Mouse (Mus musculus) erythroblast, adult 5-6 weeks (primary cell): ENCODE data around the gene Fcf1. TPM values are rescaled to one million over a fixed set of nuclear protein-coding genes. Genes with fewer than 3 reads are reported as not detected.
A peak's percentile ranks its signal among the peaks of the same experiment; 100 is the strongest.

Experiments
- ATAC-seq: replicated peaks from 2 replicates; pipeline ENCODE4 v1.8.0; 2016; ENCODE audit warnings: moderate number of reproducible peaks, mild to moderate bottlenecking, moderate TSS enrichment, inconsistent platforms; ENCODE audit not compliant: poor library complexity, low FRiP score, severe bottlenecking
- total RNA-seq, 2 experiments: library from RNA; stranded (forward) in 1 of 2; stranded (reverse) in 1 of 2; fragments of 150-400 nt in 1 of 2; fragments of 200-764, 138-1000 nt in 1 of 2; gene quantifications; 2 replicates each; pipeline versions ENCODE4 v1.2.3 to v1.2.4; 2015 to 2017; ENCODE audit warnings: low replicate concordance in 2 of 2

Gene Fcf1
- total RNA-seq (2015; ENCODE audit: low replicate concordance) (34.8 and 45.6 TPM in 2 replicates), total RNA-seq (2017; ENCODE audit: low replicate concordance) (26.7 and 61.2 TPM in 2 replicates)

DNA sequence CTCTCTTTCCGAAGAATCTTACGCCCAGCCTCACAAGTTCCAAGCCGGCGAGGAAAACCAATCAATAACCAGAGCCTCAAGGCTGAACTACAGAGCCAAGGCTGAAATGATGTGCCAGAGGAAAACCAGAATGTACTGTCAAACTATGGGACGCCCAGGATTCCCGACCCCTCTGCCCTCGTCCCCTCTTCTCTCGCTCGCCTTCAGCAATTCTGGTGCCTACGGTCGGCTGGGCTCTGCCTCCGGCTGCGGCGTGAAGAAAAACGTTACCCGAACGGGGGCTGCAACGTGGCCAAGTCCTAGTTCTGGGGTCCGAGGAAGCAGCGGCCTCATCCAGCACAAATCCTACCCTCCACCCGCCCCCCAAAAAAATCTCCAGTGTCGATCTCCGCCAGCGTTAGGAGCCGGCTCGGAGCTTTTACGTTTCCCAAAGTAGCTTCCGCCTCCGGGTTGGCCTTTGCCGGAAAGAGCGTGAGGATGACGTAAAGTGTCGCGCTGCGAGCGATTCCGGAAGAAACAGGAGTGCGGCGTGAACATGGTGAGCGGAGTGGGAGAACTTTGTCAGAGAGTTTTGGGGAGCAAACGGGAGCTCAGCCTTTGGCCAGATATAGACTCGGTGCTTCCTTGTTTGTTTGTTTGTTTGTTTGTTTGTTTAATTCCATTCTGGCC, at the start of gene Fcf1, which contains the start of gene Arel1:
TSS of gene Fcf1 (plus strand) at position 470 of the 669 bp plus-strand sequence.
TSS of gene Arel1 (minus strand) at position 473 of the 669 bp plus-strand sequence.
- ATAC-seq = peak; percentile 79

- no peak for ATAC-seq
These were observed 48.7 kb upstream of the Fcf1 start for GRCm38 (mm10) chr12:84921881-84922419.

DNA sequence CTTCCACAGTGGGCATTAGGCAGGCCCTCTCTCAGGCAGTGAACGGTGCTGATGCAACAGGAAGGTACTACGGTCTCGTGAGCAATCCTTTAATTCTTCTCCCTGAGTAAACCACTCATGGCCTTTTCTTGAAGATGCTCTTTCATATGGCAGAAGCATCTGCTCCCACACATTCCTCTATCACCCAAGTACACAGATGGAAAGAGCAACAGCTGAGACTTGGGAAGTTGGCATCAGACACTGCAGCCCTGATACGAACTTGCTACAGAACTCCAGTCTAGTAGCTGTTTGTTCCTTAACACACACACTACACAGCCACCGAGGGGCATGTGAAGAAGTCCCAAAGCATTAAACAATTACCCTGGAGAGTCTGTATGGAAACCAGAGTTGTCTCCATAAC, 46.4 kb upstream of the Fcf1 start:
- no peak for ATAC-seq

DNA sequence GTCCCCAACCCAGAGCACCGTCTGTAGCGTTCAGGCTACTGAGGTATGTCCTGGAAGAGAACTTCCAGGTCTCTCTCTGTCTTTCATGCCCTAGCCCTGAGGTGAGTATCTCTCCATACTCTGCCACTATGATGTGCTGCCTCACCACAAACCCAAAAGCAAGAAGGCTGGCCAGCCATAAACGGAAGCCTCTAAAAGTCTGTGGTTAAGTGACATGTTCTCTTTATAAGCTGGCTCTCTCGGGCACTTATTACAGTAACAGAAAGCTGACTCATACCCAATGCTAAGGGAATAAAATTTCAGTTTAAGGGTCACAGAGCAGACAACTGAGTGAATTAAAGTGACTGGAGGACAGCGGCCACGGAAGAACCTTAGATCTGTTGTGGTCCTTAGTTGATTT, 44.2 kb upstream of the Fcf1 start:
- no peak for ATAC-seq

DNA sequence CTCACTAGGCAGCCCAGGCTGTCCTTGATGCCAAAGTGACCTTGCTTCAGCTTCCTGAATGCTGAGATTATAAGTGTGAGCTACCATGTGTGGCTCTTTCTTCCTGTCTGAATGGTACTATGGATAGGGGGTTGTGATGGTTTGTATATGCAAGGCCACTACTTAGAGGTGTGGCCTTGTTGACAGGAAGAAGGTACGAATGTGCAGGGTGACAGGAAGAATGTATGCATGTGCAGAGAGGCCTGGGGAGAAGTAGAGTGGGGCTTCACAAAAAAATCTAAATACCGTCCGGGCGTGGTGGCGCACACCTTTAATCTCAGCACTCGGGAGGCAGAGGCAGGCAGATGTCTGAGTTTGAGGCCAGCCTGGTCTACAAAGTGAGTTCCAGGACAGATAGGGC, 38.5 kb upstream of the Fcf1 start:
- ATAC-seq = no peak

GRCm38 (mm10) chr12:84935343-84935742, 35.4 kb upstream of the Fcf1 start:
- no peak for ATAC-seq

- no peak for ATAC-seq
These were observed 31.6 kb upstream of the Fcf1 start for GRCm38 (mm10) chr12:84939117-84939516.

DNA sequence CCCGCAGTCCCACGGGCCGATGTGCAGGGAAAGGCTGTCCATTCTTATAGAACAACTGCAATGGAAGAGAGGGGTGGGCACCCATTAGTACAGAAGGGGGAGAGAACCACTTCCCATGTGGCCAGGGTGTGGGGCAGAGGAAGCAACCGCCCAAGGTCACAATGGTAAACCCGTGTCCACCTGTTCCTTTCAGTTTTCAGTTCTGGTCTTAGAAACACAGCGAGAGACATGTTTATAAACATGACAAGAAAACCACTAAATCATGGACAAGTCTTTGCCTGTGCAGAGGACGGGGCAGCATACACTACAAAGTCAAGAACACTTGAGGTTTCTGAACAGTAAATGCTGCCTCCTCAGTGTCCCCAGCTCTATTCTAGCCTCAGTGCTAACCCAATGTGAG, 30.4 kb upstream of the Fcf1 start:
- no peak for ATAC-seq

- no peak for ATAC-seq
These were observed 29.0 kb upstream of the Fcf1 start for GRCm38 (mm10) chr12:84941717-84942116.

DNA sequence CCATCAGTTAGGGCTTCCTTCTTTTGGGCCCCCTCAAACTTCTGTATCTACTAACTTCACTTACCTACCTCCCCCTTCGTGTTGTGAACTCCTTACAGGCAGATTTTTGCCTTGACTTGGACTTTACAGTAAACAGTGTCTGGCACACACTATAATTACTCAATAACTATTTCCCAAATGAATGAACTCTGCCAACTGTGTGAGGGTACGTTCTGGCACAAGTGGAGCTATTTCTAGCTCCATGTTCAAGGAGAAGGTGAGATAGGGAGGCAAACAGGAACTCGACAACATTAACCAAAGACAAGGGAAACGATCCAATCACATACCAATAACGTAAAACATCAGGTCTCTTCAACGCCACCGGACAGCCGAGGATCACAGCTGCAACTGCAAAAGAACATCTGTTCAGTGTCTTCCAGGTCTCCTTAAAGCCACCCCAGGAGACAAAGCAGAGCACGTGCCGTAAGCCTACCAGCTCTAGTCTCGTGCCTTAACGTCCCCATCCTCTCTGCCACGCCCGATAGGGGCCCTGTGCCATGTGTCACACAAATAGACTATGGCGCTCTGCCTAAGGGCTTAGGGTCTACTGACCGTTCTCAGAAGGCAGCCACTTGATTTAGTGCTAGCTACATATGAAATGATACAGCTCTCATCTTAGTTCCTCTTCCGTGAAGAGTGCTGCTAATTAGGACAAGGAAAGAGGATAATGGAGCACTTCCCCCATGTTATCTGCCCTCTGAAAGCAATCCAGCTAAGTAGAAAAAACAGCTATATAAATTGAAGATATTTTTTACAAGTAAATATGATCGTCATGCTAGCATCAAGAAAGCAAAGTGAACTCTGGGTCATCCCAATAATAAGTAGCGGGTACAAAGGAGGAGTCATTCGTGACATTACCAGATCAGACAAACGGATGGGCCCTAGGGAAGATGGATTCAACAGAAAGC, 27.4 kb upstream of the Fcf1 start:
- no peak for ATAC-seq

DNA sequence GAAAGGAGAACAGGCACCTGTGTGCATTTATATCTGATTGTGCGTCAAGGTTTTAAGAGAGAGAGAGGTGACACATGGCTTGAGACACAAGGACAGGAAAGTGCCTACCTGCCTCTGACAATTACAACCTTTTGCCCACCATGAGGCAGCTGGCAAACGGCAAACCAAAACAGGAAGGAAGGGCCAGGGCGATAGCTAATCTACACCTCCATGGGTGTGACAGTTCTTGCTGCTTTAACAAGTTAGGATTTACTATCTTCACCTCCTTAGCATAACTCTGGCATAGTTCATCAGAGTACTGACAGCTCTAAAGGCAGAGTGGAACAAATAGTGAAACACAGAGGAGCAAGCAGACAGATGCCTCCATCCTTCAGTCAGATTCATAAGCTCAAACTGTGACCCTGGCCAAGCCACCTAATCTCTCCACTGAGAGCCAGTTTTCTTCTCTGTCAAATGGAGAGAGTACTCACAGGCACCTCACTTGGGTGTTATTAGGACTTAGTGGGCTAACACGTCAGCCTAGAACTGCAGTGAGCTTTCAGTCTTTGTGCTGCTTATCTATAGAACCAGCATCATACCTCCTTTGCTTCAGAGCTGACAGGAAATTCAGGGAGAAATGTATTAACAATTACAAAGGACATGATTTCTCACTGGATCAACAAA, 26.4 kb upstream of the Fcf1 start:
- 0 out of 2 replicates have a peak, but pooled peaks have one; percentile 21 for ATAC-seq

- peak; percentile 50; the same call in 1 of the 2 replicates for ATAC-seq
These were observed 25.7 kb upstream of the Fcf1 start for GRCm38 (mm10) chr12:84944813-84945553.

DNA sequence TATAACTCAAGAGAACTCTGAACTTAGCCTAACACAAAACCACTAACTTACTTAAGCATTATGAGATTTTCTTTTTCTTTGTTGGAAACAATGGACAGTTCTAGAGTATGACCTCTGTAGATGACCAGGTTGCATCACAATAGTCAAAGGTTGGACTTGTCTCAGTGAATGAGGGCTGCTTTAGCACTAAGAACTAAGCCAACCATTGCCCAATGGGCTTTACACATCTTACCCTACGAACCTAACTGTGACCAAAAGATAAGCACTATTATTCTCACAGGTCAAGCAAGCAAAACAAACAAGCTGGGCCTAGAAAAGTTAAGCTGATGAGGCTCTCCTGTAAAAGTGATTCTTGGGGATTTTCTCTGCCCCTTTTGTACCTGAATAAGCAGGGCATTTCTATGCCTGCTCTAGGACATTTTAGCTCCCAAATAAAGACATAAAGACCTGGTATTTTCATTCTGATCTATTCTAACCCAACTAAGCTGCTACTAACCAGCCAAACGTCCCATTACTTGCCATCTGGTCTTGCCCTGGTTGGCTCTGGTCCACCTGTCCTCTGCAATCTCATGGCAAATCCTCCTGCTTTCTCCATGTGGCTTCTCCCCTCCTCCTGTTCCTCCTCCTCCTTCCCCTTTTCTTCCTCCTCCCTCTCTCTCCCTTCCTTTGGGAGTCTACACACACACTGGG, 22.7 kb upstream of the Fcf1 start:
- no peak for ATAC-seq

DNA sequence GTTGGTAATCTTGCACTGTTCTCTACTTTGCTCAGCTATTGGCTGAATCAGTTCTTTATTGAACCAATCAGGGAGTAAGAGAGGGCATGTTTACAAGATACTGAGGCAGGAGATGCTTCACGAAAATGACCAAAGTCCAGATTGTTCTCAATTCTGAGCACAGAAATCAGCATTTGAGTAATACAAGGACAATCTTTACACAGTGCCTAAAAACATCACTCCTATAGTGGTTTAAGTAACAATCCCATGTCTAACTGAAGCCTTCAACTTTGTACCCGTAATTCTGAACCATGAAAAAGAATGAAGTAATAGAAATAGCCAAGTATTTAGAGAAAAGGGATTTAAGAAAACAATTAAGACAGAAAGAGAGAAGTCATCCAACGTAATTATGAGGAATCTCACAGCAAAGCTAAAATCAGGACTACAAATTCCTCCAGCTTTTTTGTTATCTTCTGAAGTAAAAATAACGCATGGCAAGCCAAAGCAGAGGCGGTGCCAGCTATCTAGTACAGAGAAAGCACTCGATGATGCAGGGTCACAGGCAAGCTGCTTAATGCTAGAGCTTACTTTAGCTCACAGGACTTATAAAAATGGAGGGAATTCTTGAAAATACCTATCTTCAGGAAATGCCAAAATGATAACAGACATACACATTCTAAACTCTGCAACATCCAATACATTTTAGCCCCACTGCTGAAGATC, 22.0 kb upstream of the Fcf1 start:
- no peak for ATAC-seq

DNA sequence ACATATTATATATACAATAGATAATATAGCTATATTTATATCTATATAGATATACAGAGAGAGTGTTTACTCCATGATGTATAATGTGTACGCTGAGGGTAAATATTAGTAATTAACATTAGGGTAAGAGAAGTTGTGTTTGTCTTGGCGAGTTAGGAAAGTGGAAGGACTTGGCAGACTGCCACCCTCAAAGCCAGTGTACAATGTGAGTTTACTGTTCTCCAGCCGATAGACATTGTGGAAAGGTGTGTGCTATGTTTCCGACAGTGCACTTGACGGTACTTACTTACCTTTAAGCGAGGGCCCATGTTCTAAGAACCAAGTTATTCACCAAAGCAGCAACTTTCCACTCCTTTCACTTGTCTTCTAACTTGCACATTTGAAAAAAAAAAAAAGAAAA, 19.9 kb upstream of the Fcf1 start:
- ATAC-seq = no peak

GRCm38 (mm10) chr12:84951531-84951930, 19.2 kb upstream of the Fcf1 start:
- no peak for ATAC-seq

DNA sequence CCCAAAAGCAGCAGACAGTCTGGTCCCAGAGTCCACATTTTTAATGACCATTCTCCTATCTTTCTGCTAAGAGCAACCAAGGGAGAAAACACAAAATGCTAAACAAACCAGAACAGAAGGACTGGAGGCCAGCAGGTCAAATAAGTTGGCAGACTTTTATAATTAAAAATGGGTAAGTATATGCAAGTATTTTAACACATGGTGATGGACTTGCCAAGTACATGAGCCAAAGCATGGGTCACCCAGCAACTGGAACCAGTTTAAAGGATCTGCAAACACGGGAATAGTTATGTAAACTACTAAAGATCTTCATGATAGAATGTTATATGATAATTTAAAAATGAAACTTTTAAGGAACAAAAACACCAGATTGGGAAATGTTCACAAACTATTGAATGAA, 18.3 kb upstream of the Fcf1 start:
- no peak for ATAC-seq

GRCm38 (mm10) chr12:84956317-84956716, 14.4 kb upstream of the Fcf1 start:
- ATAC-seq = no peak
